Mouse (Mus musculus) liver, embryonic 11.5 days (tissue): ENCODE data around the gene Armh1. TPM values are rescaled to one million over a fixed set of nuclear protein-coding genes. Genes with fewer than 3 reads are reported as not detected.

Experiments used
- ATAC-seq: fragments of 200-750 bp; cut with Nextera tagmentation; replicated peaks from 2 replicates; pipeline ENCODE4 v1.8.0; 2017; ENCODE audit warnings: moderate number of reproducible peaks, mild to moderate bottlenecking, moderate TSS enrichment, moderate library complexity; ENCODE audit not compliant: low FRiP score
- DNase-seq: peaks from one replicate; pipeline ENCODE4 v3.0.0-alpha.2; 2017; ENCODE audit warnings: low spot score
- H3K27ac ChIP-seq: fragments of 300-500 bp; sonication (generic); 2 replicates; pipeline ENCODE4 v1.5.1; 2014; ENCODE audit warnings: mild to moderate bottlenecking, low read depth, low read length, control low read depth
- H3K27me3 ChIP-seq: fragments of 300-500 bp; sonication (generic); replicated peaks from 2 replicates; pipeline ENCODE4 v1.6.1; 2014; ENCODE audit warnings: low read length, mixed read lengths; ENCODE audit not compliant: control insufficient read depth, insufficient read depth
- H3K36me3 ChIP-seq: fragments of 300-500 bp; sonication (generic); 2 replicates; pipeline ENCODE4 v1.6.1; 2014; ENCODE audit warnings: mild to moderate bottlenecking, low read length, moderate library complexity, mixed read lengths; ENCODE audit not compliant: control insufficient read depth, insufficient read depth
- H3K4me1 ChIP-seq: fragments of 300-500 bp; sonication (generic); replicated peaks from 2 replicates; pipeline ENCODE4 v1.6.1; 2014; ENCODE audit warnings: low read length, mixed read lengths; ENCODE audit not compliant: control insufficient read depth, insufficient read depth
- H3K4me2 ChIP-seq: fragments of 300-500 bp; sonication (generic); 2 replicates; pipeline ENCODE4 v1.6.1; 2014; ENCODE audit warnings: mild to moderate bottlenecking, control low read depth, moderate library complexity
- H3K4me3 ChIP-seq: fragments of 300-500 bp; sonication (generic); 2 replicates; pipeline ENCODE4 v1.5.1; 2014; ENCODE audit warnings: low read depth, low read length, control low read depth
- H3K9ac ChIP-seq: fragments of 300-500 bp; sonication (generic); 2 replicates; pipeline ENCODE4 v1.6.1; 2014; ENCODE audit warnings: low read depth, low read length, control low read depth
- H3K9me3 ChIP-seq: fragments of 300-500 bp; sonication (generic); 2 replicates; pipeline ENCODE4 v1.6.1; 2016; ENCODE audit warnings: low read length, inconsistent platforms, mixed read lengths; ENCODE audit not compliant: control insufficient read depth
- WGBS: fragments of 180-500 bp; shearing (Covaris S2); extraction: QIAGEN DNeasy Blood & Tissue Kit; methylation state at CpG from one replicate; pipeline ENCODE4 v1.1.7; 2014; 5-methylcytosine and 5-hydroxymethylcytosine counted together
- polyA plus RNA-seq: library from polyadenylated mRNA; unstranded; fragments of >200 nt; fragmentation: Nextera tagmentation; extraction: Ambion mirVana; gene quantifications from 2 replicates; pipeline ENCODE4 v1.2.1, GENCODE M21; 2014

The Armh1 gene
- polyA plus RNA-seq, 1 experiment from 2014 or later, result not detected

GRCm38 (mm10) chr4:117169936-117170335, 82.0 kb downstream of the Armh1 start:
- no peak for DNase-seq
- no peaks in the 10 kb centered on the region for H3K9me3 ChIP-seq
- H3K4me3 ChIP-seq, result no peak overlapping the region
- no peak overlapping the region for H3K27ac ChIP-seq
- peaks cover 80% of the 10 kb centered on the region for H3K36me3 ChIP-seq
- H3K4me2 ChIP-seq, result no peak overlapping the region
- ATAC-seq, result no peak
- H3K4me1 ChIP-seq, result no peaks in the 10 kb centered on the region
- no peaks in the 10 kb centered on the region for H3K27me3 ChIP-seq
- 88% methylated on average over 5 of the region's 5 CpGs for whole genome bisulfite sequencing
- H3K9ac ChIP-seq, result no peak overlapping the region

Other genes starting within 250 kb of the Armh1 start
- gene Eif2b3, start 232.7 kb downstream of the Armh1 start, polyA plus RNA-seq, result 69.9 and 80.4 TPM in 2 replicates
- 1.4 and 1.8 TPM in 2 replicates for gene Ptch2, start 156.1 kb downstream of the Armh1 start, polyA plus RNA-seq
- gene Btbd19, start 126.4 kb downstream of the Armh1 start, polyA plus RNA-seq, result 8.3 and 8.5 TPM in 2 replicates
- not detected in 2 replicates for gene Tctex1d4, start 125.3 kb downstream of the Armh1 start, polyA plus RNA-seq
- gene Plk3, start 118.2 kb downstream of the Armh1 start, polyA plus RNA-seq, result 2.4 and 2.5 TPM in 2 replicates
- 1,349 and 1,481 TPM in 2 replicates for gene Rps8, start 95.9 kb downstream of the Armh1 start, polyA plus RNA-seq
- 57.3 and 68.0 TPM in 2 replicates for gene Kif2c, start 69.5 kb downstream of the Armh1 start, polyA plus RNA-seq
- gene Tmem53, start 174 bp downstream of the Armh1 start, polyA plus RNA-seq, result 3.1 and 4.9 TPM in 2 replicates
- gene Rnf220, start 244.9 kb upstream of the Armh1 start, polyA plus RNA-seq, result 63.6 and 70.9 TPM in 2 replicates